Mouse (Mus musculus) lung, postnatal 36 days (tissue): Measurements from ENCODE around the gene Sigmar1.
"Not testable (repeated sequence)": the region's sequence is repeated elsewhere in the genome, so short reads cannot be mapped to it uniquely, and the experiment has no call there.

Experiments used
- DNase-seq: peaks from one replicate; pipeline ENCODE4 v3.0.0; 2022; ENCODE audit warnings: mixed read lengths

Gene Sigmar1

DNA sequence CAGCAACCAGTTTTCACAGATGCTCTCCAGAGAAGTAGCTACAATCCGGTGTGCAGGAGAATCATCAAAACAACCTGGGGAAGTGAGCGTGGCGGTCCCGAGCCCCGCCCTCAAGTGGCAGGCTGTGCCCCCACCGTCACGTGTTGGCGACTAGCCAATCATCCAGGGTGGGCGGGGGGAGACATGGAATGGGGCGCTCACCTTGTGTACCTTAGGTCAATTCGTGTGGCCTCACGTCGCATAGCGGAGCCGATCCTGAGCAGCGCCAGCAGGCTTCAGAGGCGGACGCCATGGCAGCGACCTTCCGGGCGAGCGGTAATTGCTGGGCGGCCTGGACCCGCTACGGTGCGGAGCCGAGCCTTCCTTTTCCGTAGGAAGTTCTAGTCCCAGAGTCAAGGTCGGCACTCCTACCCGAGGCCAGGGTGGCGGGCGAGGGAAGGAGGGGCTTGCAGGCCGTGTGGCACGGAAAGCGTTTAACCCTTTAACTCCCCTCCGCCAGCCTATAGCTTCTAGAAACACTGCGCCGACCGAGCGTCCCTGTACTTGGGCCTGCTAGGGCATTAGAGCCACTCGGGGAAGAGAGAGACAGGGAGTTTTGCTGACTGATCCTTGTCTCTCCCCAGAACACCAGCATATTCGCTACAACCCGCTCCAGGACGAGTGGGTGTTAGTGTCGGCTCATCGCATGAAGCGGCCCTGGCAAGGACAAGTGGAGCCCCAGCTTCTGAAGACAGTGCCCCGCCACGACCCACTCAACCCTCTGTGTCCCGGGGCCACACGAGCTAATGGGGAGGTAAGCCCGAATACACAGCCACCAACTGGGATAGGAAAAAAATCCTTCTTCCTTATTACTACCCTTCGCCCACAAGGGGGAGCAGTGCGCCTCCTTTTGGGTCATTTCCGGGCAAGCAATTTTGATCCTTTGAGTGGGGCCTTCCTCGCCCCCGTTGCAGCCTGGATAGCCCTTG is at the start of gene Sigmar1:
Gene Sigmar1 (minus strand): TSS at position 820 of the 968 bp plus-strand sequence.
- peak; percentile 91 for DNase-seq

DNA sequence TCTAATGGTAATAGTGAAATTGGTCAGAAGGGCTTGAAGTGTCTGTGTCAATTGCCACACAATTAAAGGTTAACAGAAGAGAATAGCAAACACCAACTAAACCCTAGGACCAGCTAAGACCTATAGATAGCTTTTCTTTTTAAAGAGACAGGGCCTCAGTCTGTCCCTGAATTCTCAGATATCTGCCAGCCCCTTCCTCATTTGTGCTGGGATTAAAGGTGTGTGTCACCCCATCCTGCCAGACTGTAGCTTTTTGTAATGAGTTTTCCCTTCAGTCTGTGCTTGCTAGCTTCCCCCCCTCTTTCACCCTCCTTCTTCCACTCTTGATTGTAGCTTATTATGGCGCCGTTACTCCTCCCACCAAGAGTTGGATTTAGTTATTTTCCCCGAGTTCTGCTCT is 27.2 kb upstream of the Sigmar1 start:
- not testable (repeated sequence) for DNase-seq

DNA sequence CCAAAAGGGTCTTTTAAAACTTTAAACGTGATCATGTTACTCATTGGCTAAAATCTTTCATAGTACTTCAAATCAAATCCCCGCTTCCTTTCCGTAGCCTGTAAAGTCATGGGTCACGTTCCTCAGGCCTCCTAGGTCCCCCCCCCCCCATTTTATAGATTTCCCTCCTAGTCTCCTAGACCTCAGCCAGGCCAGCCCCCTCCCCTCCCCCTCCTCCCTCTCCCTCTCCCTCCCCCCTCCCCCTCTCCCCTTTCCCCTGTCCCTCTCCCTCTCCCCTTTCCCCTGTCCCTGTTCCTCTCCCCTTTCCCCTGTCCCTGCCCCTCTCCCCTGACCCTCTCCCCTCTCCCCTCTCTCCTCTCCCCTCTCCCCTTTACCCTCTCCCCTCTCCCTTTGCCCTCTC is 26.8 kb upstream of the Sigmar1 start:
- not testable (repeated sequence) for DNase-seq

DNA sequence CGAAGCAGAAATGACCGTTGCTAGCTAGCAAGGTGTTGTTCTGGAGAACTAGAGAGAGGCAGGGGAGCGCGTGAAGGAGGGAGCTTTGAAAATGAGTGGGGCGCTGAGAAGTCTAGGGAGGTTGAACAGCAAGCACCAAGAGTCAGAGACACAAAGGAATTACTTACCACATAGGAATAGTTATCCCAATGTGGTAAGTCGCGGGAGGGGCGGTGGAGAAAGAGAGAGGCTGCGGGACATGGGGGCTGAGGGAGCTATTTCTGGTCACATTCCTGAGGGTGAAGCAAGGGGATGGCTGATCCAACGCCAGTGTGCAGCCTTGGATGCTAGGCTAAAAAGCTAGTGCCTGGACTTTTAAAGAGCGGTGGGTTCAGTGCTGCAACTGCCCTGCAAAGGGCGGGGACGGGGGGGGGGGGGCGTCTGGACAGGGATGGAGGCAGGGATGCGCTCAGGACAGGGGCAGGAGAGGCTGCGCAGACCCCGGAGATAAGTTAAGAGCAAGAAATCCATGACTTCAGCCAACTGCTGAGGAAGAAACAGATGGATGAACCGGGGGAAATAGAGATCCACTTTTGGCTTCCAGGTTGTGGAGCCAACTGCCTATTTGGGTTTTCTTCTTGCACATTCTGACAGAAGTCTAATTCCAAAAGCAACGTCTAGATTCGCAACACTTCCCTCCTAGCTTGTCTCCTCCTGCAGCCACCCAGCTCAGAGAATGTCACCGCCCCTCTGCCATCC is 26.0 kb upstream of the Sigmar1 start:
- not testable (repeated sequence) for DNase-seq

DNA sequence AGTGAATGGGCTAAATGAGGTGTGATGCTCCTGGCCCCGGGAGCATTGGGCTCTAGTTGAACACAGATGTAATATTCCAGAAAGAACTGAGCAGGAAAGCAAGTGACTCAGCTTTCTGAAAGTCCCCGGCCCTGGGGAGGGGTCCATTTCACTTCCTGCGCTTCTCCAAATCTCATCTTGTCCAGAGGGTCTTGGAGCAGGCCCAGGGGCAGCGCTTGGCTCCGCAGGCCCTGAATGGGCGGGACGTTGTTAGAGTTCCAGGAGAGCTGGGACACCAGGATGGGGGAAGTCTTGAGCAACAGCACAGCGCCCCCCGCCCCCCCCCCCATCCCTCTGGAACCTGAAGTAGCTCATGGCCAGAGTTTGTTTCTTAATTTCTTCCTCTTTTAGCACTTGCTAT is 25.3 kb upstream of the Sigmar1 start:
- not testable (repeated sequence) for DNase-seq

DNA sequence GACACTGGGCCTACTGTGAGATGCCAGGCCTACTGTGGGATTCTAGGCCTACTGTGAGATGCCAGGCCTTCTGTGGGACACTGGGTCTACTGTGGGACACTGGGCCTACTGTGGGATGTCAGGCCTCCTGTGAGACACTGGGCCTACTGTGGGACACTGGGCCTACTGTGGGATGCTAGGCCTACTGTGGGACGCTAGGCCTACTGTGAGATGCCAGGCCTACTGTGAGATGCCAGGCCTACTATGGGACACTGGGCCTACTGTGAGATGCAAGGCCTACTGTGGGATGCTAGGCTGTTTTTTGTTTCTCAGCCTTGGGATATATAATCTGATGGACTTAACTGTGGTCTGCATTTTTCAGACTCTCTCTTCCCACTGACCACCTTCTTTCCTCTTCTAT is 19.9 kb upstream of the Sigmar1 start:
- not testable (repeated sequence) for DNase-seq

DNA sequence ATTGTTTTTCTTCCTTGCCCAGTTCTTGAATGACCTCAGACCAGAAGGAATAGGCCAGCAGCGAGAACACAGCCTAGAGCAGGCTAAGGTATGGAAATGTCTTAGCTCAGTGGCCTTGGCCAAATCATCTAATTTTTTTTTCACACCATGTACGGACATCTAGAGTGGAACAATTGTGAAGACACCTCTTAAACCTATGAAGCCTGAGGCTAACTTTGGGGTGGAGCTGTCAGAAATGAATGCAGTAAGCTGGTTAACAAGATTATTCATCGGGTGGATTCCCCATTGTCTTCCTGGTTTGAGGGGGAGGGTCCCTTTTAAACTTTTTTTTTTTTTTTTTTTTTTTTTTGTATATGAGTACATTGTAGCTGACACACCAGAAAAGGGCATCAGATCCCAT is 18.5 kb upstream of the Sigmar1 start:
- DNase-seq, result not testable (repeated sequence)

DNA sequence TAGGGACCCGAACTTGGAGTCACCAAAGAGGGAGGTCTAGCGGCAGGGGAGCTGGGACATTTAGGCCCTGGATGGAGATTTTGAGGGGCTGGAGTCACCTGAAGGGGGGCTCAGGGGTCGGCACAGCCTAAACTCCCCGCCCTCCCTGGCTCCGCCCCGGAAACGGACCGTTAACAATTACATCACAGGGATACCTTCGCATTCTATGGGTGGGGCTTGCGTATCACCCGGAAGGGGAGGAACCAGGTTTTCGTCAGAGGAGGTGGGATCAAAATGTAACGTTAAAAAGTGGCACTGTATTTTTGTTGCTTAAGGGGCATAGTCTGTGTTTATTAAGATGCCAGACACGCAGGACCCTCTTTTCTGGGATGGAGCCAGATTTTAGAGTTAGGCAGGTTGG is 18.0 kb upstream of the Sigmar1 start, which contains the start of gene Ccl27a:
Gene Ccl27a (minus strand): TSS at position 246 of the 400 bp plus-strand sequence.
- DNase-seq, result peak; percentile 94

DNA sequence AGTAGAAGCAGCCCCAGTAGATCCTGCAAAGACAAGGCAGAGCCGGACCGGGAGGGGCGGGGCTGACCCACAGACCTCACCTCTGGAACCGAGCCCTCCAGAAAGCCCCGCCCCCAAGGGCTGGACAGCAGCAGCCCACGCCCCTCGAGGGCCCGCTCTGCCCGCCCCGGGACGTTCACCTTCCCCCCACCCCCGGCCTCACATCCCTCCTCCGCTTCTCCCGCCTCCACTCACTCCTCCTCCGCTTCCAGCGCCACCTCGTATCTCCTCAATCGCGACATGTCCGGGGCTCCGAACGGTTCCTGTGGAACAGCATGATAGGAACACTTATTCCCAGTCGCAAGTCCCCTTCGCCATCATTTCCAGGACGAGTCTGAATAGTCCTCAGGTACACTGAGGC is 17.5 kb upstream of the Sigmar1 start:
- peak; percentile 82 for DNase-seq

DNA sequence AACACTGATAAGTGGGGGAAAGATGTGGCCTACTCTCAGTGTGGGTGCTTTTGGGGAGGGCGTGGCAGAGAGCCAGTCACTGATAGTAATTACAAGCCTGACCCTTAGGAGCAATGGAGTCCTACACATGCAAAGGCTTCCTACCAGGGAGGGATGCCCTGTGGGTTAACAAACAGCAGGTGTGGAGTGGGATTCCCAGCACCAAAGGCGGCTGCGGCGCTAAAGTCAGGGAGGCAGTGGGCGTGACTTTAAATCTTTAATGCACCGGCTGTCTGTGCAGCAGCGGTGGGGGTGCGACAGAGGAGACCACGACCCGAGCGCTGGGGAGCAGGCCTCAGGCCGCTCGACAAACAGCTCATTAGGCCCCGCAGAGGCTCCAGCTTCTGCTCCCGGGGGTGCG is 17.0 kb upstream of the Sigmar1 start:
- not testable (repeated sequence) for DNase-seq

DNA sequence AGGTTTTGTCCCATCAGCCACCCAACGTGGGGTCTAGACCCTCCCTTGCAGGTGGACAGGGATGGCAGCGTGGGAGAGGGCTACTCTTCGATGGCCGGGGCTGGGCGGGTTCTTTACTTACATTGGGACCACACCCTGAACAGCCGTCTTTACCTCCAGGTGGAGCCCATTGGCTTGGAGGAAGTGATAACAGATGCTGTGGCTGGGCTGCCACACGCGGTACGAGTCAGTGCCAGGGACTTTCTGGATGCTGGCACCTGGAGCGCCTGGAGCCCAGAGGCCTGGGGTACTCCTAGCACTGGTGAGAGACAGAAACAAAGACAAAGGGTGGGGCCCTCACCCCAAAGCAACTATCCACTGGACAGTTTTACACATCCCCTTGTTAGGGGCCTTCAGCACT is 11.3 kb upstream of the Sigmar1 start:
- DNase-seq, result not testable (repeated sequence)

DNA sequence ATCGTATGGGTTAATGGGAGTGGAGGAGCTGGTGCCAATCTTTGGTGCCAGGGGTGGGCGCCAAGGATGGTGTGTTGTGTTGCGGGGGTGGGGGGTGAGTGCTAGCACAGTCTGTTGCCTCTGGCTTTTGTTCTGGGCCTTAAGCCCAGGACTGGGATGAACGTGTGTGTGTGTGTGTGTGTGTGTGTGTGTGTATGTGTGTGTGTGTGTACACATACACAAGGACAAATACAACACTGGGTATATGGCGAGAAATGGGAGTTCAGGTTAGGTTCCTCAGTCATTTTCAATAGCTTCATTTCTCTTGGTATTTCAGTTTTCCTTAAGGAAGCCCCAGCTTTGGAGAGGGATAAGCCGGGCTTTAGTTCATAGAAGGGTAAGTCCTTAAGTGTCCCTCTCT is 7.2 kb upstream of the Sigmar1 start:
- DNase-seq, result not testable (repeated sequence)

DNA sequence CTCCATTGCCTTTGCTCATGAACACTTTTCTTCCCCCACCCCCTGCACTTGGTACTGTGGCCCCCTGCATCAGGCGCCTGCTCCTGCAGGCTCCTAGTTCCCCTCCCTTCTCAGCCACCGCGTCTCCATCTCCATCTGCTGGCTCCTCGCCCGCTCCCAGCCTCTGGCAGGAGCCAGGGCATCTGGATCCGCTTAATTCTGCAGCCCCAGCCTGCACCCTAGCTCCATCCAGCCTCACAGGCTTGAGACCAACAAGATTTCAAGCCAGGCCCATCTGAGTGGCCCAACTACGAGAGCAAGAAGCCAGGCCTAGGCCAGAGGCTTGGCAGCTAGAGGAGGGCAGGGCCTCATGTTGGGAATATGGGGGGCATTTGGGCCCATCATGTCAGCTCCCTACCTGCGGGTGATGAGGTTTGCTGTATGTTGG is 6.7 kb upstream of the Sigmar1 start:
- DNase-seq, result peak; percentile 46

DNA sequence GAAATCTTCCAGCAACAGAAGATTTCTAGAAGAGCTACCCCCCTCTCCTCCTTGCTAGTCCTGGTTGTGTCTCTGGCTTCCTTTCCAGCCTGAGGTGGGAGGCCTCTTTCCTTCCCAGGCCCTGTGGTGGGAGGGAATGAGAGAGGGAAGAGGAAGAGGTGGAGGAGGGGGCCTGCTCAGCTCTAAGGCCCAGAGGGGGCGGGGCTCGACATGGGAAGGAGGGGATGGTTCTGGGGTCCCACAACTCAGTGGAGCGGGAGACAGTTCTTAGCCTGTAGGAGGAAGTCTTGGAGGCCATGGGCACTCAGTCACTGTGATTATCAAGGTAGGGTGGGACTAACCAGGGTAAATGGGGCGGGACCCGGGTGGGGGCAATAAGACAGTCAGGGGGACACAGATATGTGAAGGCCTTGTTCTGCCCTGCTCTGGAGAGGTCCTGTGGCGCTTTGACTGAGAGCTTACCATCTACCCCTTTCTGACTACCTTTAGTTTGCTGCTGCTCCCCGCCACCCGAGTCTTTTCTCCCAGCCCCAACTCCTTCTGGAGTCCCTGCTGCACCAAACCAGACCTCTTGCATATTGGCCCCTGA is 6.2 kb upstream of the Sigmar1 start:
- DNase-seq, result no peak

DNA sequence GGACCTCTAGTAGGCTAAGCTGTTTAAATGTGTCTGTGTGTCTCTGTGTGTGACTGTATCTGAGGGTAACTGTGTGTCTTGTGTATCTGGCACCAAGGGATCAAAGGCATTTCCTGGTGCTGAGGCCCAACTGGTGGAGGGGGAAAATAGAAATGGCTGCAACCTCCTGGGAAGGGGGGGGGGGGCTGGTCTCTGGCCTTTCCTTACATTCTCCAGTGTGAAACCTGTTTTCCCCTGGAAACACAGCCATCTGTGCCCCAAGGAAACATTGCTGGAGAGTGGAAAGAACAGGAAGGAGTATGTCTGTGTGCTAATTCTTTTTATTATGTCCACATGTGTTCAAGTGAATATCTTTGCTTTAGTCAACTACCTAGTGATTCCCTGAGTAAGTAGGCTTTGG is 5.7 kb upstream of the Sigmar1 start:
- no peak for DNase-seq

DNA sequence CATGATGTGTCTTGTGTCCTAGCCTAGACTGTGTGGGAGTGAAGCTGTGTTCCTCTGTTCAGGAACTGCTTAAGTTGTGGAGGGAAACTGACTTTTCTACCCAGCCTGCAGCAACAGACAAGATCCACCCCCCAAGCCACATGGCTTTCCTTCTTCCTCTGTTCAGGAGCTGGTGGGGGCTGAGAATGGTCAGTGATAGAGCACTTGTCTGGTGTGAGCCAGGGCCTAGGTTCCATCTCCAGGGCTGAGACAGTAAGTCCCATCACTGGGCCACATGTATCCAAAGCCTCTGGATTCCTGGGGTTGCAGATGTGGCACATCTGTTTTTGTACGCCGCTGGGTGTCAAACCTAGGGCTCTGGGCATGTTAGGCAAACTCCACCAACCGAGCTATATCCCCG is 5.0 kb upstream of the Sigmar1 start:
- DNase-seq, result no peak

DNA sequence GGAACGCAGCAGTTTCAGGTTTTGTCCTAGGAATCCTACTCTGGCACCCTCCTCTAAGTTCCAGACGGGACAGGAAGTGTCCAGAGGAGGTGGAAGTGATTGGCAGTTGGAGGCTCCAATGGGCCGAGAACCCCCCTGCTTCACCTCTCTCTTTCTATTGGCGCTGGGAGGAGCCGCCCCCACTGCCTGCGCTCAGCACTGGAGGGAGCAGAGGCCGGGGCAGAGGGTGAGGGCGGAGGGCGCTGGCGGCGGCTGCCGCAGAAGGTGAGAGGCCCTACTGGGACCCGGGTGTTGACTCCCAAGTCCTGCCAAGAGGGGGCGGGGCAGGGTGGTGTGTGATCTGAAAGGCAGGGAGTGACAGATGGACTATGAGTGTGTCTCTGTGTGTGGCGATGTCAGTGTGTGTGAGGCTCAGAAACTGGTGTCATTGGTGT is 4.3 kb upstream of the Sigmar1 start:
- peak; percentile 97 for DNase-seq

DNA sequence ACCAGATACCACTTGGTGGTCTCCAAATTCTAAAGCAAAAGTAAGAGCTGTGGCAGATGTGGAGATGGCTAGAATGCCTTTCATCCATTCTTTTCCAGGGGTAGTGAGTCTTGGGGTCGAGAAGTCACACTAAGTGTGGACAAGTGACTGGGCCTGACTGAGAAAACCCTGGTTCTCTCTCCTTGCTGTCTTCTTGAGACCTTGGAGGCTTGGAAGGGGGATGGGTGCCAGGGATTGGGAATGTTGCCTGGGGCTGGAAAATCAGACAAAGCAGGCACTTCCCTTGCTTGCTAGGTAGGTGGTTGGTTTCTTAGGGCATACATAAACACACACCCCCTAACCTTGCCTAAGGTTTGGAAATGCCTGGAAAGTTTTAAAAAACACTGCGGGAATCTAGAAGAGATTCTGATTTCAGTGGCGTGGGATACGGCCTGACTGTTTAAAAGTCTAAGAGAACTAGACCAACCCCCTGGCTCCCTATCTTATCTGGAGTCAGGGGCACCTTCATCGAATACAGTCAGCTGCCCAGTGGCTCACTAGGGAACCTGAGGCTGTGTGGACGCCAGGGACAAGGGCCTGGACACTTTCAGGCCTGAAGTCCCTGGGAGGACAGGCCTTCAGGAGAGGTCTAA is 3.8 kb upstream of the Sigmar1 start:
- no peak for DNase-seq

DNA sequence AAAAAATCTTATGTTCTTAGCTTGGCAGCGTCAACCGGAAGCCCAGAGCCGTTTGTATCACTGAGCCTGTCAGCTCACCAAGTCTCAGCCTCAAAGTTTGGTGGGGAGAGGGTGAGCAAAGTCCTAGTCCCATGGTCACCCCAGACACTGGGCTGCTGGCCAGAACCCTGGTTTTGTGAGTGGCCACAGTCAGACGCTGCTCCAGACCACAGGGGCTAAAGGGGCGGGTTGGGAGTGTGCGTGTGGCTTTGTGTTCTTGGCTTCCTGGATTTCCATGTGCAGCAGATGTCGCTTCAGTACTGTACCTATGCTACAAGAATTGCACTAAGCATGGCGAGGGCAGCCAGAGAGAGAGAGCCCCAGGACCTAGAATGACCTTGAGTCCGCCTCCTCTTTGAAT is 3.2 kb upstream of the Sigmar1 start:
- no peak for DNase-seq

DNA sequence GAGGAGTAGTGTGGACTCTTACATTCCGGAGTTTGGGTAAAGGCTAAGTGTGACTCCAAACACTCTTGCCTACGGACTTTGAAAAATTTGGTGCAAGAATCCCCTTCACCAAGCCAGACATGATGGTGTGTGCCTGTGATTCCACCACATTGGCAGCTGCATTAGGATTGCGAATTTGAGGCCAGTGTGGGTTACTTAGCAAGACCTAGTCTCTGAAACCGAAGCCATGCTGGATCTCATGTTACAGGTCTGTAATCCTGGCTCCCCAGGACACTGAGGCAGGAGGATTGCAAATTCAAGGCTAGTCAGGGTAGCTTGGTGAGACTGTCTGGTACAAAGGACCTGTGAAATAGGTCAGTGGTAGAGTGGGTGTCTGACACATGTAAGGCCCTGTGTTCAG is 2.7 kb upstream of the Sigmar1 start:
- no peak for DNase-seq

DNA sequence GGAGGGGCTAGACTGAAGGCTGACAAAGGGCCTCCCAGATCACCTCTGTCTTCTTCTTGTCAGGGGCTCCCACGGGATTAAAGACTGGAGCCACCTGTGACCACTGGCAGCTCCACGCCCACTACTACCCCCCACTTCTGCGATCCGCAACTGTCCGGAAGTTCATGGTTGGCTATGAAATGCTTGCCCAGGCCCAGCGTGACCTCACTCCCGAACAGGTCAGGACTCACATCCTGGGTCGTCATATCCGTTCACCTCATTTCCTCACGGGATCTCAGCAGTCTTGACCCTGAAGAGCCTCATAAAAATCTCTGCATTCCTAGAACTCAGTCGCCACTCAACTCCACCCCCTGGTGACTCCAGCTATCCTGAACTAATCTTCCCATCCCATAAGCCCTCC is 2.1 kb upstream of the Sigmar1 start:
- DNase-seq, result no peak

DNA sequence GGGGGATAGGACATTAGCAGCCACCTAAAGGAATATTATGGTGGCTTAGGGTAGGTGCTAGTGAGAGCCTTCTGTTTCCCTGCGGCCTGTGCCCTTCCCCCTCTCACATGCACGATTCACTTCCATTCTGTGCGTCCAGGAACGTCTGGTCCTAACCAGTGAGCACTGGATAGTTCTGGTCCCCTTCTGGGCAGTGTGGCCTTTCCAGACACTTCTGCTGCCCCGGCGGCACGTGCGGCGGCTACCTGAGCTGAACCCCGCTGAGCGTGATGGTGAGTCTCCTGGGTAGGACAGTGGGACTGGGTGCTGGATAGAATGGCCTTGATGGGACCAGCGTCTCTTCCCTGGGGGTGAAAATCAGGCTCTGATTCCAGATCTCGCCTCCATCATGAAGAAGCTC is 1.4 kb upstream of the Sigmar1 start:
- DNase-seq, result no peak

DNA sequence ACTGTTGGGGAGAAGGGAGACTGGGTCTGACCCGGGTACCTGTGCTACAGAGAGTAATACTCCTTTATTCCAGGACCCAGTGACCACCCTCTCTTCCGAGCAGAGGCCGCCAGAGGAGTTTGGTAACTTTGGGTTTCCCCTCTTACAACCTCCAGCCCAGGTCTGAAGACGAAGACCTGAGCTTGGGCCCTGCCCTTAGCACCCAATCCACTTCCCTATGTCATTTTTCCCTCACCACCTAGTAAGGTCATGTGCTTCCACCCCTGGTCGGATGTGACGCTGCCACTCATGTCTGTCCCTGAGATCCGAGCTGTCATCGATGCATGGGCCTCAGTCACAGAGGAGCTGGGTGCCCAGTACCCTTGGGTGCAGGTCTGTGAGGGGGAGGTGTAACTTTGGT is 483 bp upstream of the Sigmar1 start:
- DNase-seq, result no peak
